Mouse (Mus musculus) hindbrain, embryonic 11.5 days (tissue): ENCODE results near the gene Cirbp. TPM values are rescaled to one million over a fixed set of nuclear protein-coding genes. Genes with fewer than 3 reads are reported as not detected.

Experiments used
- ATAC-seq: fragments of 200-750 bp; cut with Nextera tagmentation; 2 replicates; pipeline ENCODE4 v1.8.0; 2017; ENCODE audit warnings: mild to moderate bottlenecking, moderate TSS enrichment, moderate library complexity; ENCODE audit not compliant: low FRiP score
- DNase-seq: peaks from one replicate; pipeline ENCODE4 v3.0.0-alpha.2; 2015; ENCODE audit warnings: low spot score
- H3K27ac ChIP-seq: fragments of 300-500 bp; sonication (generic); 2 replicates; pipeline ENCODE4 v1.5.1; 2014; ENCODE audit warnings: mild to moderate bottlenecking, low read depth, low read length
- H3K27me3 ChIP-seq: fragments of 300-500 bp; sonication (generic); 2 replicates; pipeline ENCODE4 v1.6.1; 2014; ENCODE audit warnings: mild to moderate bottlenecking, low read length, moderate library complexity, mixed read lengths; ENCODE audit not compliant: control insufficient read depth, insufficient read depth
- H3K36me3 ChIP-seq: fragments of 300-500 bp; sonication (generic); 2 replicates; pipeline ENCODE4 v1.6.1; 2014; ENCODE audit warnings: mild to moderate bottlenecking, low read length, moderate library complexity, mixed read lengths; ENCODE audit not compliant: control insufficient read depth, insufficient read depth
- H3K4me1 ChIP-seq: fragments of 300-500 bp; sonication (generic); replicated peaks from 2 replicates; pipeline ENCODE4 v1.6.1; 2014; ENCODE audit warnings: low read length, mixed read lengths; ENCODE audit not compliant: control insufficient read depth, insufficient read depth
- H3K4me2 ChIP-seq: fragments of 300-500 bp; sonication (generic); replicated peaks from 2 replicates; pipeline ENCODE4 v1.6.1; 2014; ENCODE audit warnings: mild to moderate bottlenecking, low read depth, low read length
- H3K4me3 ChIP-seq: fragments of 300-500 bp; sonication (generic); 2 replicates; pipeline ENCODE4 v1.5.1; 2014; ENCODE audit warnings: low read depth, low read length
- H3K9ac ChIP-seq: fragments of 300-500 bp; sonication (generic); 2 replicates; pipeline ENCODE4 v1.6.1; 2014; ENCODE audit warnings: low read depth, low read length
- H3K9me3 ChIP-seq: fragments of 300-500 bp; sonication (generic); 2 replicates; pipeline ENCODE4 v1.6.1; 2016; ENCODE audit warnings: low read length; ENCODE audit not compliant: control insufficient read depth
- WGBS: fragments of 180-500 bp; shearing (Covaris S2); extraction: QIAGEN DNeasy Blood & Tissue Kit; methylation state at CpG from one replicate; pipeline ENCODE4 v1.1.7; 2014; 5-methylcytosine and 5-hydroxymethylcytosine counted together
- polyA plus RNA-seq: library from polyadenylated mRNA; unstranded; fragments of >200 nt; fragmentation: Nextera tagmentation; extraction: Ambion mirVana; gene quantifications from 2 replicates; pipeline ENCODE4 v1.2.1, GENCODE M21; 2014

Cirbp gene
- polyA plus RNA-seq, 1 experiment from 2014 or later = 83.4 TPM

- Histone ChIP-seq H3K27ac (peak overlapping the region; percentile 68), H3K27me3 (no peaks in the 10 kb centered on the region), H3K9me3 (no peaks in the 10 kb centered on the region), H3K4me3 (no peak overlapping the region; the same call in 1 of the 2 replicates), H3K4me2 (0 out of 2 replicates have a peak overlapping the region, but pooled peaks have one; percentile 17), H3K36me3 (peaks cover 41% of the 10 kb centered on the region), H3K9ac (peak overlapping the region; percentile 27; the same call in 1 of the 2 replicates), H3K4me1 (peaks cover 63% of the 10 kb centered on the region)
- ATAC-seq (no peak), DNase-seq (no peak)
- WGBS = 66% methylated on average over 15 of the region's 15 CpGs
Observed at GRCm38 (mm10) chr10:80157141-80157929, 8.4 kb upstream of the Cirbp start.

- Histone ChIP-seq H3K4me2 (peak overlapping the region; percentile 69; the same call in 1 of the 2 replicates), H3K9me3 (no peaks in the 10 kb centered on the region), H3K4me3 (peak overlapping the region; percentile 36; the same call in 1 of the 2 replicates), H3K27ac (peak overlapping the region; percentile 68), H3K4me1 (peaks cover 53% of the 10 kb centered on the region), H3K27me3 (no peaks in the 10 kb centered on the region), H3K9ac (no peak overlapping the region; the same call in 1 of the 2 replicates), H3K36me3 (peaks cover 35% of the 10 kb centered on the region)
- 13% methylated on average over 18 of the region's 18 CpGs for WGBS
- DNase-seq = peak; percentile 60
- peak; percentile 20; the same call in 1 of the 2 replicates for ATAC-seq
Observed at GRCm38 (mm10) chr10:80158307-80158986, 7.3 kb upstream of the Cirbp start.

GRCm38 (mm10) chr10:80159021-80159560 lies 6.7 kb upstream of the Cirbp start:
- peak overlapping the region; percentile 56 for H3K9ac ChIP-seq
- H3K36me3 ChIP-seq = peaks cover 31% of the 10 kb centered on the region
- ATAC-seq = peak; percentile 50
- peaks cover 48% of the 10 kb centered on the region for H3K4me1 ChIP-seq
- DNase-seq = no peak
- peak overlapping the region; percentile 68 for H3K27ac ChIP-seq
- 0 out of 2 replicates have a peak, but pooled peaks cover under 1% of the 10 kb centered on the region for H3K27me3 ChIP-seq
- WGBS = 8% methylated on average over 12 of the region's 12 CpGs
- H3K4me3 ChIP-seq = peak overlapping the region; percentile 36
- H3K4me2 ChIP-seq = peak overlapping the region; percentile 69
- H3K9me3 ChIP-seq = no peaks in the 10 kb centered on the region

GRCm38 (mm10) chr10:80159561-80160454 lies 6.0 kb upstream of the Cirbp start:
- Histone ChIP-seq H3K9me3 (no peaks in the 10 kb centered on the region), H3K4me1 (peaks cover 49% of the 10 kb centered on the region), H3K4me2 (peak overlapping the region; percentile 69), H3K9ac (peak overlapping the region; percentile 56), H3K36me3 (peaks cover 24% of the 10 kb centered on the region), H3K4me3 (peak overlapping the region; percentile 36), H3K27me3 (0 out of 2 replicates have a peak, but pooled peaks cover 2% of the 10 kb centered on the region), H3K27ac (peak overlapping the region; percentile 78)
- WGBS = under 1% methylated on average over 51 of the region's 55 CpGs
- peak; percentile 82 for ATAC-seq
- DNase-seq = peak; percentile 98

GRCm38 (mm10) chr10:80160455-80161371 lies 5.1 kb upstream of the Cirbp start:
- H3K4me2 ChIP-seq = peak overlapping the region; percentile 69
- H3K4me1 ChIP-seq = peaks cover 44% of the 10 kb centered on the region
- peak; percentile 61 for DNase-seq
- no peak for ATAC-seq
- peak overlapping the region; percentile 36 for H3K4me3 ChIP-seq
- 0 out of 2 replicates have a peak, but pooled peaks cover 2% of the 10 kb centered on the region for H3K27me3 ChIP-seq
- peak overlapping the region; percentile 78 for H3K27ac ChIP-seq
- 2% methylated on average over 28 of the region's 33 CpGs for WGBS
- H3K9ac ChIP-seq = peak overlapping the region; percentile 32
- H3K9me3 ChIP-seq = no peaks in the 10 kb centered on the region
- H3K36me3 ChIP-seq = peaks cover 15% of the 10 kb centered on the region

- DNase-seq = peak; percentile 58
- H3K9ac ChIP-seq = 0 out of 2 replicates have a peak overlapping the region, but pooled peaks have one; percentile 11
- H3K4me2 ChIP-seq = peak overlapping the region; percentile 69; the same call in 1 of the 2 replicates
- peak overlapping the region; percentile 78 for H3K27ac ChIP-seq
- 6% methylated on average over 6 of the region's 7 CpGs for WGBS
- H3K4me1 ChIP-seq = peaks cover 38% of the 10 kb centered on the region
- 0 out of 2 replicates have a peak, but pooled peaks cover 2% of the 10 kb centered on the region for H3K27me3 ChIP-seq
- peak overlapping the region; percentile 36; the same call in 1 of the 2 replicates for H3K4me3 ChIP-seq
- no peaks in the 10 kb centered on the region for H3K9me3 ChIP-seq
- H3K36me3 ChIP-seq = peaks cover 5% of the 10 kb centered on the region
- no peak for ATAC-seq
Observed at GRCm38 (mm10) chr10:80161522-80162242, 4.1 kb upstream of the Cirbp start.

- Histone ChIP-seq H3K9ac (0 out of 2 replicates have a peak overlapping the region, but pooled peaks have one; percentile 11), H3K36me3 (peaks cover 4% of the 10 kb centered on the region), H3K4me3 (no peak overlapping the region), H3K4me1 (peaks cover 34% of the 10 kb centered on the region), H3K4me2 (no peak overlapping the region), H3K27ac (0 out of 2 replicates have a peak overlapping the region, but pooled peaks have one; percentile 78), H3K9me3 (no peaks in the 10 kb centered on the region), H3K27me3 (0 out of 2 replicates have a peak, but pooled peaks cover 2% of the 10 kb centered on the region)
- ATAC-seq (no peak), DNase-seq (no peak)
- 82% methylated on average over 3 of the region's 3 CpGs for WGBS
Observed at GRCm38 (mm10) chr10:80162243-80162608, 3.6 kb upstream of the Cirbp start.
